8 mouse cellular contexts compared by ENCODE assay signal in the genomic region with DNA sequence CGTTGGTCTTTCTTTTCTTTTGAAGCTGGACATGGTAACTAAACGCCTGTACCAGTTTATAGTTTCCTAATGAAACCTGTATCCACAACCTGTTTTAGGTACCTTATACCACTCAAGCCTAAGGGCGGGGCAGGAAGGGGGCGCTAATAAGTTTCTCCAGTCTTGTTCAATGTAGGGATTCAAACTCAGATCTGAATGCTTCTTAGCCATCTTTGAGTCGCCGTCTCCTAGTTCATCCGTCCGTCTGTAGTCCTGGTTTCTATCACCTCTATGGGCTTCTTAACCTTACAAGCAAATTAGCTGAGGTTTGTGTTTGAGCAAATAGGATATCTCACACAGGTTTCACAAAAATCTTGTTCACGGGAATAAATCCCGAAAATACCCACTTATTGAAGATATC. TPM values are rescaled to one million over a fixed set of nuclear protein-coding genes. Genes with fewer than 3 reads are reported as not detected.
A peak's percentile ranks its signal among the peaks of the same experiment; 100 is the strongest.
DNase-seq lines count a peak whose midpoint lies in the region; ATAC-seq and TF ChIP-seq lines count a peak whose summit lies in the region.

No protein-coding gene starts in this region.

- peaks cover 44% of the 10 kb centered on the region for H3K79me2 ChIP-seq in macrophage (ENCODE audit: inconsistent target)

- TF ChIP-seq CTCF in layer of hippocampus, adult 2 months (conservative IDR thresholded peaks at IDR 0.05) = 0 out of 2 replicates have a peak, but pooled peaks have one; percentile 3

- H3K9me3 ChIP-seq in embryonic facial prominence, embryonic 13.5 days = no peaks in the 10 kb centered on the region
- H3K9me3 ChIP-seq in intestine, embryonic 16.5 days (ENCODE audit: control insufficient read depth, low read length) = no peaks in the 10 kb centered on the region

- H3K27me3 ChIP-seq in embryonic facial prominence, embryonic 13.5 days = no peaks in the 10 kb centered on the region
- H3K27me3 ChIP-seq in intestine, embryonic 16.5 days (replicated peaks; ENCODE audit: control insufficient read depth, insufficient read depth, low read length) = no peaks in the 10 kb centered on the region

- peak overlapping the region; percentile 98 for H3K27ac ChIP-seq in layer of hippocampus, adult 2 months
- peak overlapping the region; percentile 94 for H3K27ac ChIP-seq in embryonic facial prominence, embryonic 13.5 days
- peak overlapping the region; percentile 99 for H3K27ac ChIP-seq in intestine, embryonic 16.5 days (ENCODE audit: low read length)
- H3K27ac ChIP-seq in macrophage = peak overlapping the region; percentile 80

- peak overlapping the region; percentile 75 for H3K4me2 ChIP-seq in embryonic facial prominence, embryonic 13.5 days
- peak overlapping the region; percentile 53 for H3K4me2 ChIP-seq in intestine, embryonic 16.5 days (ENCODE audit: low read depth, low read length)

- 7% methylated on average over 10 of the region's 10 CpGs for WGBS in embryonic facial prominence, embryonic 13.5 days
- 6% methylated on average over 10 of the region's 10 CpGs for WGBS in intestine, embryonic 16.5 days
- 6% methylated on average over 10 of the region's 10 CpGs for WGBS in macrophage (ENCODE audit: missing documents)

- H3K4me3 ChIP-seq in layer of hippocampus, adult 2 months = peak overlapping the region; percentile 97
- peak overlapping the region; percentile 91 for H3K4me3 ChIP-seq in embryonic facial prominence, embryonic 13.5 days
- peak overlapping the region; percentile 95 for H3K4me3 ChIP-seq in intestine, embryonic 16.5 days (ENCODE audit: low read length)
- H3K4me3 ChIP-seq in macrophage (ENCODE audit: inconsistent target) = peak overlapping the region; percentile 82

- peak in 1 of 2 experiments; percentile 23 for DNase-seq in layer of hippocampus, adult 2 months (ENCODE audit: low spot score in 2 of 2)
- DNase-seq in layer of hippocampus, adult 9-10 months (ENCODE audit: low spot score) = no peak
- no peak for DNase-seq in embryo, embryonic 10.5 days (ENCODE audit: low spot score)
- no peak for DNase-seq in adrenal gland, adult (ENCODE audit: inconsistent age in 2 of 2, low spot score in 1 of 2)

- peak overlapping the region; percentile 93 for H3K9ac ChIP-seq in embryonic facial prominence, embryonic 13.5 days
- peak overlapping the region; percentile 98 for H3K9ac ChIP-seq in intestine, embryonic 16.5 days (ENCODE audit: low read depth, low read length)

- no peak for ATAC-seq in embryonic facial prominence, embryonic 13.5 days (ENCODE audit: insufficient number of reproducible peaks, insufficient read depth, low FRiP score, low TSS enrichment, low read depth)
- ATAC-seq in intestine, embryonic 16.5 days = no peak
- ATAC-seq in frontal cortex, adult (ENCODE audit: low TSS enrichment) = no peak

- H3K4me1 ChIP-seq in embryonic facial prominence, embryonic 13.5 days = peaks cover 35% of the 10 kb centered on the region
- peaks cover 21% of the 10 kb centered on the region for H3K4me1 ChIP-seq in intestine, embryonic 16.5 days (ENCODE audit: control insufficient read depth, insufficient read depth, low read length)

- no peaks in the 10 kb centered on the region for H3K36me3 ChIP-seq in embryonic facial prominence, embryonic 13.5 days
- no peaks in the 10 kb centered on the region for H3K36me3 ChIP-seq in intestine, embryonic 16.5 days (ENCODE audit: control insufficient read depth, insufficient read depth, low read length)
- no peaks in the 10 kb centered on the region for H3K36me3 ChIP-seq in macrophage (ENCODE audit: inconsistent target)

RNA-seq across cellular contexts. Expression of gene Pex12, which starts 0.3 kb away (rescaled TPM):
- total RNA-seq in layer of hippocampus, adult 2 months (2021) = 10 to 100 TPM; 11.0 to 11.2 TPM
- polyA plus RNA-seq in embryonic facial prominence, embryonic 13.5 days (2015; fragmentation: Nextera tagmentation; extraction: Ambion mirVana) = 14.9 and 15.4 TPM in 2 replicates
- 15.3 and 16.2 TPM in 2 replicates for polyA plus RNA-seq in intestine, embryonic 16.5 days (2015; fragmentation: Nextera tagmentation; extraction: Ambion mirVana)
- total RNA-seq in macrophage (2018; cell fraction: chromatin; rRNA removed) = 10 to 100 TPM in 1 of 26 experiments, 1 to 10 TPM in 25; 1.2 to 20.4 (median 3.5) TPM
- 1 to 10 TPM; 2.0 to 8.5 (median 6.6) TPM for total RNA-seq in macrophage (2018; cell fraction: cytosol; rRNA removed)
- 10 to 100 TPM in 4 of 26 experiments, 1 to 10 TPM in 22; 2.1 to 12.8 (median 4.9) TPM for total RNA-seq in macrophage (2018; cell fraction: nucleus; rRNA removed)
- 6.9 to 7.9 TPM (median 7.7 TPM) in 3 replicates for polyA plus RNA-seq in macrophage (2018)

RNA-seq across cellular contexts. Expression of gene Ap2b1, which starts 3.3 kb away (rescaled TPM):
- total RNA-seq in layer of hippocampus, adult 2 months (2021) = 100 to 1,000 TPM; 319 to 331 TPM
- 56.8 and 57.6 TPM in 2 replicates for polyA plus RNA-seq in embryonic facial prominence, embryonic 13.5 days (2015; fragmentation: Nextera tagmentation; extraction: Ambion mirVana)
- 46.3 and 49.1 TPM in 2 replicates for polyA plus RNA-seq in intestine, embryonic 16.5 days (2015; fragmentation: Nextera tagmentation; extraction: Ambion mirVana)
- total RNA-seq in macrophage (2018; cell fraction: chromatin; rRNA removed) = 100 to 1,000 TPM in 20 of 26 experiments, 10 to 100 TPM in 6; 85.9 to 207 (median 109) TPM
- total RNA-seq in macrophage (2018; cell fraction: cytosol; rRNA removed) = 100 to 1,000 TPM in 16 of 26 experiments, 10 to 100 TPM in 10; 87.8 to 124 (median 106) TPM
- 100 to 1,000 TPM in 17 of 26 experiments, 10 to 100 TPM in 9; 88.1 to 191 (median 105) TPM for total RNA-seq in macrophage (2018; cell fraction: nucleus; rRNA removed)
- 70.2 to 81.3 TPM (median 77.0 TPM) in 3 replicates for polyA plus RNA-seq in macrophage (2018)

RNA-seq across cellular contexts. Expression of gene Slfn14, which starts 15.6 kb away (rescaled TPM):
- not detected for total RNA-seq in layer of hippocampus, adult 2 months (2021)
- polyA plus RNA-seq in embryonic facial prominence, embryonic 13.5 days (2015; fragmentation: Nextera tagmentation; extraction: Ambion mirVana) = 0.21 and 0.51 TPM in 2 replicates
- polyA plus RNA-seq in intestine, embryonic 16.5 days (2015; fragmentation: Nextera tagmentation; extraction: Ambion mirVana) = 0.37 and 0.73 TPM in 2 replicates
- total RNA-seq in macrophage (2018; cell fraction: chromatin; rRNA removed) = not detected
- not detected for total RNA-seq in macrophage (2018; cell fraction: cytosol; rRNA removed)
- not detected for total RNA-seq in macrophage (2018; cell fraction: nucleus; rRNA removed)
- polyA plus RNA-seq in macrophage (2018) = not detected in 3 replicates
